Mouse (Mus musculus) MEL-GATA-1-ER (cell line): ENCODE measurements around the gene Eif3d.
"Not testable (repeated sequence)": the region's sequence is repeated elsewhere in the genome, so short reads cannot be mapped to it uniquely, and the experiment has no call there.

Source experiments
- DNase-seq: peaks from one replicate; pipeline ENCODE4 v3.0.0-alpha.2; 2012; ENCODE audit warnings: low read depth; ENCODE audit errors: extremely low read depth

The Eif3d gene

DNA sequence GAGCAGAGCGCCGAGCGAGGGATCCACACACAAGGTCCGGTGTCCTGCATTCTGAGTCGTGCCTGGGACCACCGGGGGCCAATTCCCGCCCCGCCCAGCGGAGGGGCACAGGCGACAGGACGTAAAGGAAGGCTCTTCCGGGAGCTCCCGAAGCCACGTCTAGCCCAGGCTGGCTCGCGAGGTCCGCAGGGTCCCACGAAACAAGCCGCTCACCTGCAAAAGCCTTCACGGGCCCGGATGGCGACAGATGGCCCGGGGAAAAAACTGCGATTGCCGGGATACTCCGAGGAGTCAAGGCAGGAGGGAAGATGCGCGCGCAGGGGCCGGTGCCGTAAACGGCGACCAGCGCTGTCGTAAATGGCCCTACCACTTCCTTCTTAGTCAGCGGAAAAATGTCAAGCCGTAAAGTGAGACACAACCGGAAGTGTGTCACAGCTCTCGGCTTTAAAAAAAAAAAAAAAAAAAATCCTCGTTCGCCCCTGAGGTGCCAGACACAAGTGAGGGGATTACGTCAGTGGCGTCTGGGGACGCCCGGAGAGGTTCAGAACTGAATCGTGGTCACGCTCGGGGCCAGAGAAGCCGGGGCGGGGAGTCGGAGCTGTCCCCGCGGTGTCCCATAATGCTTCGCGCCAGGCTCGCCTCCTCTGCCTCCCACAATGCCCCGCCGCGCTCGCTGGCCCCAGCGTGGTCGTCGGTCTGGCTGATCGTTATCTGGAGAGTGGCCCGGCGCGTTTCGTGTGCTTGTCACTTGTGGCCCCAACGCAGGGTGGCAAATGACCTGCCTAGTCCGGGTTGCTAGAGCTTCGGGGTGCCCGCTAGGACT lies at the start of gene Eif3d:
Gene Eif3d, minus strand, starts transcription at position 344 of the 823 bp plus-strand sequence.
- peak; percentile 93 for DNase-seq

DNA sequence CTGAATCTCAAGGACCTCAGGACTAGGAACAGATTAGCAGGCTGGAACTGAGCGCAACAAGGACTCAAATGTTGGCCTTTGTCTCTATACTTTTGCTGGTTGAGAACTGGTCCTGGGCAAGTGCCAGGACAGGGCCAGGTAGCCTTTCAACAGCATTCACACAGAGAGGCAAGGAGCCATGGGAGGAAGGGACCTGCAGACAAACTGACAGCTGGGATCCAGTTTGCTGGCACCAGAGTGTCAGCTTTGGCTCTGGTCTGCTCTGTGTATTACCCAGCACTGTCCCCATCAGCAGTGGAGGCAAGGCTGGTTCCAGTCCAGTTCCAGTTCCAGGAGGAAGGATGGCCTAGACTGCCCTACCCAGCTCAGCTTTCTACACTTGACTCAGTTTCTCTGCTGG lies 43.4 kb upstream of the Eif3d start:
- no peak for DNase-seq

DNA sequence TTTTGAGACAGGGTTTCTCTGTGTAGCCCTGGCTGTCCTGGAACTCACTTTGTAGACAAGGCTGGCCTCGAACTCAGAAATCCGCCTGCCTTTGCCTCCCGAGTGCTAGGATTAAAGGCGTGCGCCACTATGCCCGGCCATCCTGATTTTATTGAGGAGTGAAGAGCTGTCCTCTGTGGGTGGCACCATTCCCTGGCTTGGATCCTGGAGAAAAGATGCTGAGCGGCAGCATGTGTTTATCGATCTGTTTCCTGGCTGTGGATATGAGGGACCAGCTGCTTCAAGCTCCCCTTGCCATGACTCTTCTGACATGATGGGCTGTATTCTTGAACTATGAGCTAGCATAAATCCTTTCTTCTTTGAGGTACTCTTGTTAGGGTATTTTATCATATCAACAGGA lies 37.6 kb upstream of the Eif3d start:
- not testable (repeated sequence) for DNase-seq

DNA sequence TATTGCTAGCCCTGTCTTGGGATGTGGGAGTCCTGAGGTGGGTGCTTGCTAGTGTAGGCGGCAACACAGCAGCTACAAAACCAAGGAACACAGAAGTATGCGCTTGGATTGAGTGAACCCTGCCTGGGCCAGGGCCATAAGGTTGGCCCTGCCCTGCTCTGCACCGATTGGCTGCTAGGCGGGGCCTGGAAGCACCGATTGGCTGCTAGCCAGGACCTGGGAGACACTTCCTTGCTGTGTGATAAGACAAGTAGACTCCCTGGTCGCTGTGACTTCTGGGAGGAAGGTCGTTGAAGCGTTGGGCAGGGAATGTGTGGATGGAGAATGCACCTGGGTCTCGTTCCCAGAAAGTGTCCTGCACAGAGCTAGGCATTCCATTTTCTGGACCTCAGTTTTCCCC lies 33.3 kb upstream of the Eif3d start:
- DNase-seq: peak; percentile 85

DNA sequence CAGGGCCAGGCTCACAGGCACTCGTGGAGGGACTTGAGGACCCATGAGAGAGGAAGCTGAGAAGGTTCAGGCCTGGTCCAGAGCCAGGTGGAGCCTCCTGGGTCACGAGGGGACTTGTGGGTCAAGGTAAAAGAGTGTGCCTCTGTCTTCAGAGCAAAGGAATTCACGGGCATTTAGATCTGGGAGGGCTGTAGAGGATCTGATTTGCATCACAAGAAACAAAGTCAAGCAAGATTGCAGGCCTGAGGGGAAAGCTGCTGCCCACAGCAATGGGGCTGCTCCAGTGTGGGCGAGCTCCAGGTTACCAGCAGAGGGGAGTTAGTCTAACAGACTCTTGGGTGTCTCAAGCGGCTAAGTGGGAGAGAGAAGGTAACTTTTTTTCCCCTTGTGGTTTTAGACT lies 30.8 kb upstream of the Eif3d start:
- DNase-seq: no peak

DNA sequence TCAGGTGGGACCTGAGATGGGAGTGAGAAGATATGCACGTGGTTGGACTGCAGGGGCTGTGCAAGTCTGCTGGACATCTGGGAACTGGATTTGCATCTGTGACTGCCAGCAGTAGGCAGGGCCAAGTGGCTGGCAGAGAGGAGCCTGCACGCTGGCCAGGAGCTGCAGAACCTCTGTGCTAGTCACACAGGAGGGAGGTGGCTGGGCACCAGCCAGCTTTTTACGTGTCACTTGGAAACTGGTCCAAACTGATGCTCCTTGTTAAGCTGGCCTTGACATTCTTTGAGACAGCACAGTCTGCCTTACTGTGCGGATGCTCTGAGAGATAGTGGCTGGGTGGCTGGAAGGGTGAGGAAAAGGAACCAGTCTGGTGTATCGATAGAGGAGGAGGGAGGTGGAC lies 17.9 kb upstream of the Eif3d start:
- DNase-seq: no peak

DNA sequence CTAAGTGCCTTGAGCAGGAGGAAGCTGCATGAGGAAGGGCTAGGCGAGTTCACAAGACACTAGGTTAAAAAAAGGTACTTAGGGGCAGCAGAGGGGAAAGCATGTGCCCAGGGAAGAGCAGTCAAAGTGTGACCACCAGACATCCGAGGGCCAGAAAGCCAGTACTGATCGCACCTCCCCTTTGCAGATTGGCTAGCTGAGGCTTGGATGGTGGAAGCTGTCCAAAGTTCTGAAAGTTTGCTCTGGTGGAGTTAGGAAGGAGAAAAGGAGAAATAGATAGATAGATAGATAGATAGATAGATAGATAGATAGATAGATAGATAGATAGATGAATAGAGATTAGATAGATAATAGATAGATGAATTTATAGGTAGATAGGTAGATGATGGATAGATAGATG lies 12.8 kb upstream of the Eif3d start:
- DNase-seq: no peak

DNA sequence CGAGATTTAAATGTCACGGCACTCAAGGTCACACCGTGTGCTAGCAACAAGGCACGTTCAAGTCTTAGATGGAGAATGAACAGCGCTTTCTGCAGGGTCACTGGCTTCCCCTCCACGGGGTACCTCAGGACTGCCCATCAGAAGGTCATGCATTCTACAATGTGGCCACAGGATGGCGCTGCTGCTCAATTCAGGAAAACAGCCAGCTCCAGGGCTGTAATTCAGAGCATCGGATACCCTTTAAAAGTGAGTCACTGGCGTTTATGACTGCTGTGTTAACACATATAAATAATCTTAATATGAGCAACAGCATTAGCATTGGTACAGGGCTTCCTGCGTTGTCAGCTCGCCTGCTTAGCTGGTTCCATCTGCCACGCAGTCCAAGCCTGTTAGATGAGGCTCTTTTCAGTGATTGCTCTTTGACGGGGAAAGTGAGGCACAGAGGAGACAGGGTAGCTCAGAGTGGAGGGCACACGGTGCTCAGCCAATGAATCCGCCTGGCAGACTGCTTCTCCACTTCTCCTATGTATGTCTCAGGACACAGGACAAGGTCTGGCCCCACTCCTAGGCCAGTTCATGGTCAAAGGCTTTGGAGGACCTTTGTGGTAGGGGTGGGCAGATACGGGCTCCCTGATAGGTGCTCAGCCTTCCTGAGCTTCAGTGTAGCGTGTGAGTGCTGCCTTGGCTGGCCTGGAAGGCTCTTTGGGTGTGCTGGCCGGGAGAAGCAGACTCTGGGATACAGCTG lies 11.8 kb upstream of the Eif3d start:
- DNase-seq: peak; percentile 20

DNA sequence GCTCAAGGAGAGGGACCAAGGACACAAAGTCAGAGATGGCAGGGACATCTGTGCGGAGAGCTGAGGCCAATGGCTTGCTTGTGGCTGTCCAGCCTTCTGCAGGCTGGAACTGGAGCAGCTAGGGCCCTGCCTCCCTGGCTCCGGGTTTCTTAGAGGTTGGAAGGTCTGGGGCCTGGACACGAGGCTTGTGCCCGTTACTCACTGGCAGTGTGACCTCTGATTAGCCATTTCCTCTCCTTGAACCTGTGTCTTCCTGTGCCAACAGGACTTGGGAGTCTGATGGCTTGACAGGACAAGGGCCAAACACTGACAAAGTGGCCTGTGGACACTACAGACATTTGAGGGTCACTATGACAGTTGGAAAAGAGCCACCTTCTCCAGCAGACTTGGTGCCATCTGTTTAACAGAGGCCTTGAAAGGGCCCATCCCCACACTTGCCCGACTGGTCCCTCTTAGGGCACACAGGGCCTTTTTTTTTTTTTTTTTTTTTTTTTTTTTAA lies 10.6 kb upstream of the Eif3d start:
- no peak for DNase-seq

DNA sequence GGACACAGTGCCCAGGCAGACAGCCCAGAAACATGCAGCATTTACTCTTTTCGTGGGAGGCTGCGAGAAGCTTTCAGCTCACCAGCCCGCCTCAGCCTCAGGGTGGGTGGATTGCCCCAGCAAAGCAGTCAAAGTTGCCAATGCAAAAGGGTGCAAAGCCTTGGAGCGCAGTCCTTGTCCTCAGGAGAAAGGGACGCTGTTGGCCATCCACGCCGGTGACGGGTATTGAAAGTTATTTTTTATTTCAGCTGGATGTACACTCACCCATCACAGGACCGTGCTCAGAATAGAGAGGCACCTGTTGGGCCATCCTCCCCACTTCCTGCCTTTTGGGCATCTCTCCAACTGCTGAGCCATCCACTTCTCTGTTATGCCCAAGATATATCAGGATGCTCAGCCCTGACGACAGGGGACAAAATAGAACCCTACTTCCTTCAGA lies 8.8 kb upstream of the Eif3d start:
- no peak for DNase-seq

DNA sequence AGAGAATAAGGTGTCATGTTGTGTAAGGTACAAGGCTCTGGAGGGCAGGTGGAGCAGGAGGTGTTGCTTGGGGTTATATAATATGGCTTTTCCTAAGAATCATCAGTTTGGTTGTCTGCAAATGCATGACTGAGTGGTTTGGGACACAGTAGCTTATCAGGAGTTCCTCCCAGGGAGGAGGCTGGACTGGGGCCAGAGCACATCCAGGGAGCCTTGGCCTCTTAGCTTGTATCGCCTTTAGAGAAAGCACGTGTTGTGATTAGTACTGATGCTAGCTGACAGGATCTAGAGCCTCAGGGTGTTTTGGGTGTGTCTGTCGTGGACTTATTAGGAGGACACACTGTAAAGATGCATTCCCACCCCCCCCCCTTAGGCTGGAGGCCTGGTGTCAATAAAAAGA lies 7.0 kb upstream of the Eif3d start:
- DNase-seq: no peak

DNA sequence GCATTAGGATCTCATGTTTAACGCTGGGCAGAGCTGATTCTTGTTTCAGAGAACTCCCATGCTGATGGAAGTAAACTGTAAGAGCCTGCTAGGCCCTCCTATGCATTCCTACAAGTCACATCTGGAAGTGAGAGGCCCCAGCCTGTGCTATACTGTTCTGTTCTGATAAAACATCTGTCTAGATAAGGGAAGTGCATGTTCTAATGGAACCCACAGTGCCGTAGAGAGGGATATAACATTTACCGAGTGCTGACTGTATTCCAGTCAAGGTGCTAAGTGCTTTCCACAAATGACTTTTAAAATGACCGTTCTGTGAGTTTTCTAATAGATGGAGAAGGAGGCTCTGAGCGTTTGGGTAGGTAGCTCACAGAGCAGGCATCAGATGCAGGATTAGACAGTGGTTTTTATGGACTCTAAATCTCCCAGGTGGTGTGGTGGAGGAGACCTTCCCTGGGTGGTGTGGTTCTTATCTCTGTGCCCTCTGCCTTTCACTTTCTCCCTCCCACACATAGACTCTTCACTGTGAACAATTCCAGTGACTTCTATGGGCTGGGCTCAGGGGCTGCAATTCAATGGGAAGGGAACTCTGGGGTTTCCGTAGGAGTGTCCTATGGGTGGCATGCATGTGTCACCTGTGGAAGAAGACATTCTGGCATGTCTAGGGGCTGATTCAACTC lies 3.7 kb upstream of the Eif3d start:
- peak; percentile 15 for DNase-seq

DNA sequence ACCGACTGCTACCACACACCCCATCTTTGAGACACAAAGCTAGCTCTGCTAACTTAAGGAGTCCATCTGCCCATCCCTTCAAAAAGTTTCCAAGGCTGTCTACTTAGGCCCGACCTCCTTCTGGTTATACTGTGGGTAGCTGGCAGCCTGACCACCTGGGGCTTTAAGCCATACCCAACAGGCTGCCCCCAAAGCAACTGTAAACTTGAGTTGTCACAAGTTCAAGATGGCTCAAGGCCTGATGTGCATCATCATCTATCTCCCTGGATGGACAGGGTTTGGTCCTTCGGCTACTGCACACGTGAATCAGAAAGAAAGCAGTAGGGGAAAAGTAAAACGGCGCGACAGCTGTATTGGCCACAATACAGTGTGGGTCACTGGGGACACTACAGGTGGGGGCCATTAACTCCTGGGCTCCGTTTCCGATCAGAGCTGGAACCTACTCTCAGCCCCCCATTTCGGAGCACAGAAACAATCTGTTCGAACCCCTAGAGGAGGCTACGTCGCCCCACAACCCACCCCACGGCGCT lies 608 bp downstream of the Eif3d start:
- DNase-seq: no peak

DNA sequence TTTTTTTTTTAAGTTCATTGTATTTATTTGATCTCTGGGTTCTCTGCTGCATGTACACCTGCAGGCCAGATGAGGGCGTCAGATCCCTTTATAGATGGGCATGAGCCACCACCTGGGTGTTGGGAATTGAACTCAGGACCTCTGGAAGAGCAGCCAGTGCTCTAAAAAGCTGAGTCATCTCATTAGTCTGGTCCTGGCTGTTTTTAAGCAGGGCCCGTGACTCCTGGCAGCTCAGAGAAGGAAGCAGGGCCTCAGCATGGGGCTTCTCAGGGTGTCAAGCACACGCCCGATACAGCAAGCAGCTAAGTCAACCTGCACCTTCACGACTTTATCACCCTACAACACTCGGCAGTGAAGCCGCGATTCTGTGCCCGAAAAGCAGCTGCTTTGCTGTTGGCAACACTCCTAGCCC lies 5.5 kb downstream of the Eif3d start:
- peak; percentile 48 for DNase-seq

DNA sequence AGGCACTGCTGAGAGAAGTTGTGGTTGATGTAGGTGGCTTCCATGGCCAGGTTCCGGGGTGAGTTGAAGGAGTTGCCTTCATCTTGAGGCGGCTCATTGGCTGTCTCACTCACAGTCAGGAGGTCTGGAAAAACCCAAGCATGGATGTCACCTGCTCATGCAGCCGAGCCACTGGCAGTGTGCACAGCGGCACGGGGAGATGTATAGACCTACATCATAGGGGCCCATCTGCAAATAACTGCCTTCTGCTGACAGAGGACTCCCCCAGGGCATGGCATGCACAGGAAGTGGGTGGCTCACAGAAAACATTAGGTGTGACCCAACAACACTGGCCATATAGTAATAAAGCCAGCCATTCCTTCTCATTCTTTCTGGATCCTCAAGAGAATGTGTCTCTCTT lies 8.2 kb downstream of the Eif3d start:
- no peak for DNase-seq

DNA sequence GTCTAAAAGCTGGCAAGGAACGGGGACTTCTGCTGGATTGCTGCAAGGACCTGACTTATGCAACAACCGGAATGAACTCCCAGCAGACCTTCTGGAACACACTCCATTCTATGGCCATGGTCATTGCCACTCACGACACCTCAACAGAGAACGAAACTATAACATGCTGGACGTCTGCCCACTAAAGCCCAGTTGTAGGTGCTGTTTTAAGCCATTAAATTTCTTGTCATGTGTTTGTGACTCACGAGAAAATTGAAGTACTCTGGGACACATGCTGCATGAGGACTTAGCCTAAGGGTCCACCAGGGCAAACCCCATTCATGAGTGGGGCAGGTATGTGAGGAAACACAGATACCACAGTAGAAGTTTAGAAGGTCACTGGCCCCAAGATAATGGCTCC lies 9.9 kb downstream of the Eif3d start:
- DNase-seq: no peak

DNA sequence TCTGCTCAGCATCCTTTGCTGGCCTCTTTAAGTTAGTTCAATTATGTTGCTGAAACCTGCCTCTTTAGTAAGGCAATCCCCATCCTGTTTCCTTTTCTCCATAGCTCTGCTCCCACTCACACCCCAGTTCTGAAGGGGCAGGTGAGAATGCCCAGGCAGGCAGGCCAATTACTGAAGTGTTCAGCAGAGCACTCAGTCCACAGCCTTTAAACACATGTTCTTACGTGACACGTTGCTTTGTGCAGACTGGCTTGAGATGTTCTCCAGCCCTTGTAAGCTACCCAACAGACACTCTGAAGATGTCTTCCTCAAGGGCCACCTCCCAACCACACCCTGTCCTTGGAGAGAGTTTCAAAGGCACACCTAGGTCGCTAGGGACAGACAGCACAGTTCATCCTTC lies 12.5 kb downstream of the Eif3d start:
- DNase-seq: no peak

DNA sequence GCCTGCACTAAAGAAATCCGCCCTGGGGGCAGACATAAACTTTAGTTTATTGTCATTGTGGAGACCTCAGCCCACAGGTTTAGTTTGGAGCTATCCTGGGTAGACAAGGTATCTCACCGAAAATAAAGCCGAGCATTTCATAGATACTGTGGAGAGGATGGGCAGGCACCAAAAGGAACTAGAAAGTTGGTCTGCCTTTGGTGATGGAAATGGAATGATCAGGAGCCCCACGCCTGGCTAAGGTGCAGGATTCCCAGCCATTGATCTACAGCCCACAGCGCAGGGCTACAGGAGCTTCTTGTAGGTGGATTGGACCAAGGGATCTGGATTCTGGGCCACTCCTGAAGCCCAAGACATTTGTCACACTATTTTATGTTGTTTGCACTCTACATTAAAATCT lies 13.0 kb downstream of the Eif3d start:
- no peak for DNase-seq

DNA sequence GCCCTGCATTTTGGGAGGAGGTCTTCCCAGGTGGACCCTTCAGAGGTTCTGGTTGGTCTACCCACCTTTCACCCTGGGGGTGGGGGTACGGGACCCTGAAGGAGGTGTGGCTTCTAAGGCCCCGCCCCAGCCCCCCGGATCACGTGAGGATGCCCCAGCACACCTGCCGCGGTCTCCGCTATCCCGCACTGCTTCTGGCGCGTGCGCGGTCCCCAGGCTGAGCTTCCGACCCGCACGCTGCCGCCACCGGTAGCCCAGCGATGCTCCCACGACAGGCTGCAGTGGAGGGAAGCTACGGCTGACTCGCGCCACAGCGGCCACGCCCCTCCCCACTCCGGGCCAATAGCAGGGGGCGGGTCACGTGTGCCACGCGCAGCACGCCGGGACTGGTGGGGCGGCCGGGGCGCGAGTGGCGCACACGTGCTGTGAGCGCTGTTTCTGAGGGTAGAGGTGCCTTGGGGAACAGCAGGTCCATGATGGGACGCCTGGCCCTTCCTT lies 14.2 kb downstream of the Eif3d start, which contains the start of gene Foxred2:
Gene Foxred2, minus strand, starts transcription at position 319 of the 498 bp plus-strand sequence.
- peak; percentile 47 for DNase-seq

DNA sequence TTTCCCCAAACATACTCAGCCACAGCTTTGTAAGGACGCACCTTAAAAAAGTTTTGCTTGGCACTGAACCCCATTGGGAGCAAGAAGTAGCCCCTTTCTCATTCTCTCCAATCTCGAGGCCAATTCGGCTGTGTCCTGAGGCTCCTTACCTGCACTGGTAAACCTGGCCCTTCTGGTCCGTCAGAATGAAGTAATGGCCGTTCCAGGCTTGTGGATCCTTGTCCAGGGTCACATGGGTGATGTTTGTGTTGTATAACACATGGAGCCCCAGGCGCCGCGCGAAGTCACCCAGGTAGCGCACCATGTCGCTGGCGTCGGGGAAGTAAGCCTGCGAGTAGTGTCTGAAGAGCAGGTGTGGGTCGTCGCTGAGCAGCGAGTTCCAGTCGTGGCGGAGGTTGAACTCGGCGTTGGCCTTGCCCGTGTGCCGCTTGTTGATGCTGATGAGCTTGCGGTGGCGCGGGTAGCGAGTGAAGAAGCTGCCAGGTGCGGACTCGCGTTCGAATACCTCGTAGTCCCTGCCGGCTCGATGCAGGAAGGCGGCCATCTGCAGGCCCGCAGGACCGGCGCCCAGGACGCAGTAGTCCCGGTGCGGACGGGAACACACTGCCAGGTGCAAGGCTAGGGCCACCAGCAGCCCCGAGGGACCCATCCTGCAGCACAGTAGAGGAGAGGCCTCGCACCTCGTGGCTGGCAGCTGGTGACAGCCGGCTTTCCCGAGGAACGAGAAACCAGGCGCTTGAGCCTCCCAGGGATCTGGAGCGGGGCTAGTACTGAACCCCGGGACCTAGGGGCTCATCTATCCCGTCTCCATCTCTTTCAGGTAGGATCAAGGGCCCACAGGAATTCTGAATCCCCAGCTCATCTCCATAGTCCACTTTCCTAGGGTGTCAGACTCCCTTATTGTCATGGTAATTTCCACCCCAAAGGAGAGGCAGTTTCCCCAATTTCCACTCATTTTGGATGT lies 14.9 kb downstream of the Eif3d start:
- DNase-seq: no peak
